Mouse (Mus musculus) embryonic fibroblast, embryonic 13.5 days (primary cell): ENCODE measurements at regions not wholly inside any gene's neighbourhood (a gene's known extent, or its start where the extent isn't known, plus 50 kb on each side); places are given as distances from the start of the nearest gene placed in this dataset.

ENCODE experiments used
- CTCF ChIP-seq: IDR thresholded peaks from 2 replicates; pipeline ENCODE4 v1.5.1; 2011; ENCODE audit warnings: mild to moderate bottlenecking, control low read depth, low read length, moderate library complexity, borderline replicate concordance; ENCODE audit not compliant: insufficient read depth
- POLR2A ChIP-seq: IDR thresholded peaks from 2 replicates; pipeline ENCODE4 v1.6.1; 2011; ENCODE audit warnings: low read depth, mild to moderate bottlenecking, control low read depth, low read length, moderate library complexity

GRCm38 (mm10) chr6:94793555-94793954, 93.6 kb upstream of the Lrig1 start:
- TF ChIP-seq POLR2A (no peak), CTCF (no peak)
